9 mouse cellular contexts compared by ENCODE assay signal in the genomic region with DNA sequence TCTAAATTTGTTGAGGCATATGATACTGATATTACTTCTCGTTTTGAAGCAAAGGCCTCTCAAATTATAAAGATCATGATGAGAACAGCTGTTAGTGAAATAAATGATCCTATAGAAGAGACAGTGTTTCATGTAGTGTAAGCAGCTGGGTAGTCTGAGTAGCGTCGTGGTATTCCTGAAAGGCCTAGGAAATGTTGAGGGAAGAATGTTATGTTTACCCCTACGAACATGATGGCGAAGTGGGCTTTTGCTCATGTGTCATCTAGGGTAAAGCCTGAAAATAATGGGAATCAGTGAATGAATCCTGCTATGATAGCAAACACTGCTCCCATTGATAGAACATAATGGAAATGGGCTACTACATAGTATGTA. TPM values are rescaled to one million over a fixed set of nuclear protein-coding genes. Genes with fewer than 3 reads are reported as not detected.
DNase-seq lines count a peak whose midpoint lies in the region; ATAC-seq lines count a peak whose summit lies in the region.
"Not testable (repeated sequence)": the region's sequence is repeated elsewhere in the genome, so short reads cannot be mapped to it uniquely, and the experiment has no call there.
"Had no signal": no experiment of that assay in that cellular context is flagged by ENCODE, and none has a peak within 500 bp of the region (broad histone marks: within the 10 kb centered on the region; RNA-seq: fewer than 3 reads in every experiment).

No protein-coding gene starts in this region.

- in situ Hi-C loops in ES-E14 (cut with MboI; ENCODE audit: low sequenced_read_pairs in 2 of 2, unreplicated experiment in 2 of 2), result not testable (repeated sequence)

- H3K9me3 ChIP-seq in ES-E14 (ENCODE audit: control insufficient read depth, insufficient read depth, low read depth, low read length); forebrain, embryonic 14.5 days (replicated peaks; ENCODE audit: control insufficient read depth, low read length); kidney, embryonic 15.5 days (replicated peaks); liver, embryonic 15.5 days (replicated peaks); midbrain, embryonic 13.5 days: not testable (repeated sequence)

- H3K4me1 ChIP-seq in ES-E14 (ENCODE audit: control insufficient read depth in 2 of 2, insufficient read depth in 2 of 2, low read length in 2 of 2, poor library complexity in 1 of 2); forebrain, embryonic 14.5 days (ENCODE audit: control insufficient read depth, insufficient read depth, low read length); kidney, embryonic 15.5 days; liver, embryonic 15.5 days (replicated peaks); midbrain, embryonic 13.5 days (replicated peaks): not testable (repeated sequence)

- H3K4me2 ChIP-seq in forebrain, embryonic 14.5 days (ENCODE audit: low read length); kidney, embryonic 15.5 days; liver, embryonic 15.5 days; midbrain, embryonic 13.5 days (replicated peaks): not testable (repeated sequence)

- not testable (repeated sequence) for H3K27me3 ChIP-seq in forebrain, embryonic 14.5 days (replicated peaks; ENCODE audit: control insufficient read depth, insufficient read depth, low read length); kidney, embryonic 15.5 days; liver, embryonic 15.5 days; midbrain, embryonic 13.5 days

- not testable (repeated sequence) for H3K27ac ChIP-seq in ES-E14 (ENCODE audit: insufficient read depth, low read depth, low read length, poor library complexity, severe bottlenecking); forebrain, embryonic 14.5 days (ENCODE audit: low read depth, low read length); kidney, embryonic 15.5 days; liver, embryonic 15.5 days (replicated peaks); midbrain, embryonic 13.5 days

- ATAC-seq in cerebellum, adult (ENCODE audit: insufficient number of reproducible peaks, low FRiP score, low TSS enrichment), result peak; percentile 42
- peak; percentile 42 for ATAC-seq in forebrain, embryonic 14.5 days
- ATAC-seq in hematopoietic stem cell, adult 5-6 weeks (replicated peaks in 1 of 2; ENCODE audit: insufficient read depth in 1 of 2, low FRiP score in 2 of 2, low TSS enrichment in 1 of 2, low read depth in 1 of 2, poor library complexity in 2 of 2, severe bottlenecking in 2 of 2), result peak; percentile 19 to 32
- ATAC-seq in kidney, embryonic 15.5 days (replicated peaks; ENCODE audit: low FRiP score), result peak; percentile 52
- ATAC-seq in liver, embryonic 15.5 days (ENCODE audit: insufficient read depth), result peak; percentile 35
- peak; percentile 53 for ATAC-seq in midbrain, embryonic 13.5 days

- DNase-seq in ES-E14 (ENCODE audit: low read depth, low spot score), result peak; percentile 69
- DNase-seq in forebrain, embryonic 14.5 days (ENCODE audit: low spot score), result not testable (repeated sequence)
- peak; percentile 78 for DNase-seq in skeletal muscle tissue, adult 2 months (ENCODE audit: low read depth, low spot score)

- not testable (repeated sequence) for H3K36me3 ChIP-seq in ES-E14 (ENCODE audit: control insufficient read depth, insufficient read depth, low read length, poor library complexity, severe bottlenecking); forebrain, embryonic 14.5 days (ENCODE audit: control insufficient read depth, insufficient read depth, low read length); kidney, embryonic 15.5 days; liver, embryonic 15.5 days (replicated peaks); midbrain, embryonic 13.5 days

- not testable (repeated sequence) for H3K4me3 ChIP-seq in ES-E14 (ENCODE audit: insufficient read depth in 1 of 2, low read depth in 1 of 2, low read length in 2 of 2, poor library complexity in 1 of 2, severe bottlenecking in 1 of 2); forebrain, embryonic 14.5 days (ENCODE audit: low read depth, low read length); kidney, embryonic 15.5 days (replicated peaks); liver, embryonic 15.5 days (replicated peaks); midbrain, embryonic 13.5 days (replicated peaks)

- WGBS in forebrain, embryonic 14.5 days, result 92% methylated on average over 5 of the region's 5 CpGs
- 88% methylated on average over 5 of the region's 5 CpGs for WGBS in kidney, embryonic 15.5 days
- 69% methylated on average over 5 of the region's 5 CpGs for WGBS in liver, embryonic 15.5 days (ENCODE audit: insufficient replicate concordance)
- 90% methylated on average over 5 of the region's 5 CpGs for WGBS in midbrain, embryonic 13.5 days

- not testable (repeated sequence) for H3K9ac ChIP-seq in ES-E14 (ENCODE audit: insufficient read depth, low read depth, low read length, poor library complexity, severe bottlenecking); forebrain, embryonic 14.5 days (ENCODE audit: low read length); kidney, embryonic 15.5 days; liver, embryonic 15.5 days; midbrain, embryonic 13.5 days (replicated peaks)

RNA-seq across cellular contexts. Expression of a gene that starts 33.8 kb away (rescaled TPM):
- 0.13 TPM in 1 of 2 replicates, not detected in the other for total RNA-seq in ES-E14 (2012; rRNA removed)
- polyA plus RNA-seq in forebrain, embryonic 14.5 days (2014; fragmentation: Nextera tagmentation; extraction: Ambion mirVana), result 38.7 and 43.1 TPM in 2 replicates
- total RNA-seq in hematopoietic stem cell, adult 5-6 weeks (2017), result 0.06 and 0.10 TPM in 2 replicates
- 0.08 and 0.15 TPM in 2 replicates for polyA plus RNA-seq in kidney, embryonic 15.5 days (2015; fragmentation: Nextera tagmentation; extraction: Ambion mirVana)
- 0.02 and 0.10 TPM in 2 replicates for polyA plus RNA-seq in liver, embryonic 15.5 days (2015; fragmentation: Nextera tagmentation; extraction: Ambion mirVana)
- polyA plus RNA-seq in midbrain, embryonic 13.5 days (2015; fragmentation: Nextera tagmentation; extraction: Ambion mirVana), result 84.0 and 90.6 TPM in 2 replicates
- polyA plus RNA-seq: gonadal fat pad, adult 2 months had no signal

Comparison
In these comparisons a context has a peak if more than half of its experiments do, and no peak if none do; other contexts are left out.
1. RNA of a gene that starts 33.8 kb away (polyA plus RNA-seq): 84.0 to 90.6 TPM in midbrain, embryonic 13.5 days and 38.7 to 43.1 TPM in forebrain, embryonic 14.5 days; 0.08 to 0.15 TPM in kidney, embryonic 15.5 days and 0.02 to 0.10 TPM in liver, embryonic 15.5 days; every median in the first group is over 10 times any median in the second.
2. Peak in every context shown above with its lines, with median percentiles within 50 percentile points of each other: ATAC-seq.